Mouse (Mus musculus) kidney, adult 2 months (tissue): Measurements from ENCODE around the gene Uggt2.

Experiments used
- CTCF ChIP-seq: fragments of 200-500 bp; conservative IDR thresholded peaks from 2 replicates; pipeline ENCODE4 v1.5.1; 2011; ENCODE audit warnings: low read depth, mild to moderate bottlenecking, control low read depth, low read length, moderate library complexity, mixed read lengths; ENCODE audit not compliant: insufficient read depth, insufficient read length
- POLR2A ChIP-seq: fragments of 200-500 bp; IDR thresholded peaks from one replicate; pipeline ENCODE4 v1.6.1; 2011; ENCODE audit warnings: low read depth, low read length, control low read depth

GRCm38 (mm10) chr14:119112558-119112957 is 13.3 kb upstream of the Uggt2 start:
- TF ChIP-seq CTCF, result no peak
- TF ChIP-seq POLR2A, result no peak
